Mouse (Mus musculus) large intestine, adult 2 months (tissue): ENCODE data around the gene Mapk14. TPM values are rescaled to one million over a fixed set of nuclear protein-coding genes. Genes with fewer than 3 reads are reported as not detected.
A peak's percentile ranks its signal among the peaks of the same experiment; 100 is the strongest.

Experiments used
- DNase-seq: peaks from one replicate; pipeline ENCODE4 v3.0.0-alpha.2; 2012; ENCODE audit warnings: low read depth, low spot score
- WGBS: fragments of 180-500 bp; shearing (Covaris S2); methylation state at CpG from one replicate; pipeline ENCODE4 v1.1.7; 2018; 5-methylcytosine and 5-hydroxymethylcytosine counted together
- polyA plus RNA-seq: library from polyadenylated mRNA; depleted of rRNA; stranded (reverse); fragments of >200 nt; gene quantifications from 2 replicates; pipeline ENCODE4 v1.2.3, GENCODE M21; 2012; rRNA removed

The Mapk14 gene
- polyA plus RNA-seq, result 49.0 and 62.1 TPM in 2 replicates

GRCm38 (mm10) chr17:28690776-28691686, at the start of gene Mapk14:
Gene Mapk14, plus strand, starts transcription at chr17:28691329.
- under 1% methylated on average over 86 of the region's 86 CpGs for WGBS

GRCm38 (mm10) chr17:28643697-28644096, 47.4 kb upstream of the Mapk14 start:
- 5% methylated on average over 3 of the region's 3 CpGs for WGBS
- no peak for DNase-seq

More at GRCm38 (mm10) chr17:28690776-28691686, at the start of gene Mapk14:
- peak; percentile 97 for DNase-seq

- no peak for DNase-seq
- WGBS, result 17% methylated on average over 4 of the region's 4 CpGs
Measured at GRCm38 (mm10) chr17:28644112-28644511, 47.0 kb upstream of the Mapk14 start.

GRCm38 (mm10) chr17:28646221-28646620, 44.9 kb upstream of the Mapk14 start:
- 70% methylated on average over 3 of the region's 3 CpGs for WGBS

GRCm38 (mm10) chr17:28648607-28649370, 42.3 kb upstream of the Mapk14 start:
- 32% methylated on average over 6 of the region's 6 CpGs for WGBS
- no peak for DNase-seq

More at GRCm38 (mm10) chr17:28646221-28646620, 44.9 kb upstream of the Mapk14 start:
- DNase-seq, result no peak

GRCm38 (mm10) chr17:28650268-28650667, 40.9 kb upstream of the Mapk14 start:
- WGBS, result 84% methylated on average over 3 of the region's 3 CpGs
- no peak for DNase-seq

GRCm38 (mm10) chr17:28657936-28658335, 33.2 kb upstream of the Mapk14 start:
- no peak for DNase-seq
- 16% methylated on average over 4 of the region's 4 CpGs for WGBS

- no peak for DNase-seq
- WGBS, result 79% methylated on average over 6 of the region's 6 CpGs
Measured at GRCm38 (mm10) chr17:28659564-28659963, 31.6 kb upstream of the Mapk14 start.

GRCm38 (mm10) chr17:28682311-28683084, 8.6 kb upstream of the Mapk14 start:
- 44% methylated on average over 13 of the region's 13 CpGs for WGBS
- no peak for DNase-seq

- 38% methylated on average over 1 of the region's 1 CpGs for WGBS
- no peak for DNase-seq
Measured at GRCm38 (mm10) chr17:28683601-28684000, 7.5 kb upstream of the Mapk14 start.

GRCm38 (mm10) chr17:28684631-28685030, 6.5 kb upstream of the Mapk14 start:
- WGBS, result 93% methylated on average over 19 of the region's 19 CpGs
- no peak for DNase-seq

- DNase-seq, result no peak
- WGBS, result 63% methylated on average over 4 of the region's 4 CpGs
Measured at GRCm38 (mm10) chr17:28687354-28687753, 3.8 kb upstream of the Mapk14 start.

- DNase-seq, result no peak
- WGBS, result 12% methylated on average over 40 of the region's 40 CpGs
Measured at GRCm38 (mm10) chr17:28689586-28690283, 1.4 kb upstream of the Mapk14 start, which contains the start of gene Slc26a8. Gene Slc26a8, minus strand, starts transcription at chr17:28690233.

- no peak for DNase-seq
Measured at GRCm38 (mm10) chr17:28691687-28692340, 685 bp downstream of the Mapk14 start.

GRCm38 (mm10) chr17:28692341-28692710, 1.2 kb downstream of the Mapk14 start:
- WGBS, result under 1% methylated on average over 18 of the region's 18 CpGs
- no peak for DNase-seq

More at GRCm38 (mm10) chr17:28691687-28692340, 685 bp downstream of the Mapk14 start:
- WGBS, result under 1% methylated on average over 53 of the region's 53 CpGs

- 10% methylated on average over 3 of the region's 3 CpGs for WGBS
- DNase-seq, result no peak
Measured at GRCm38 (mm10) chr17:28693086-28693485, 2.0 kb downstream of the Mapk14 start.

GRCm38 (mm10) chr17:28694078-28694477, 2.9 kb downstream of the Mapk14 start:
- DNase-seq, result no peak
- WGBS, result 55% methylated on average over 2 of the region's 2 CpGs

GRCm38 (mm10) chr17:28694832-28695231, 3.7 kb downstream of the Mapk14 start:
- no peak for DNase-seq
- 67% methylated on average over 4 of the region's 4 CpGs for WGBS

- 12% methylated on average over 2 of the region's 2 CpGs for WGBS
- DNase-seq, result no peak
Measured at GRCm38 (mm10) chr17:28696641-28697040, 5.5 kb downstream of the Mapk14 start.
